9 mouse cellular contexts compared by ENCODE assay signal in the genomic region with DNA sequence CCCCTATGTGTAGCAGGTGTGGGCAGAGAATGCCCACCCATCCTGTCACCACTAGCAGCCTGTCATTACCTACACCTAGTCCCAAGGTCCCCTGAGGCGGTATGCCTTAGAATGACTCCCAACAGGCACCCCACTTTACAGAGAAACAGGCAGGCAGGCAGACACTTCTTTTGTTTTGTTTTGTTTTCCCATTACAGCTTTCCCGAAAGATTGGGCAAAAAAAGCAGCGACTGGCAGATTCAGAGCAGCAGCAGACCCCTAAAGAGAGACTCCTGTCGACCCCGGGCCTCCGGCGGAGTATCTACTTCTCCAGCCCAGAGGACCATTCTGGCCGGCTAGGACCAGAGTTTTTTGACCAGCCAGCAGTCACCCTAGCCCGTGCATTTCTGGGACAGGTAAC. TPM values are rescaled to one million over a fixed set of nuclear protein-coding genes. Genes with fewer than 3 reads are reported as not detected.
DNase-seq lines count a peak whose midpoint lies in the region; ATAC-seq and TF ChIP-seq lines count a peak whose summit lies in the region.
"Had no signal": no experiment of that assay in that cellular context is flagged by ENCODE, and none has a peak within 500 bp of the region (broad histone marks: within the 10 kb centered on the region; RNA-seq: fewer than 3 reads in every experiment).

No protein-coding gene starts in this region.

- H3K36me3 ChIP-seq in forebrain, embryonic 12.5 days (replicated peaks): peaks cover 33% of the 10 kb centered on the region
- peaks cover 13% of the 10 kb centered on the region for H3K36me3 ChIP-seq in forebrain, embryonic 15.5 days
- peaks cover 16% of the 10 kb centered on the region for H3K36me3 ChIP-seq in lung, embryonic 16.5 days (ENCODE audit: control insufficient read depth, insufficient read depth, low read length)
- H3K36me3 ChIP-seq in limb, embryonic 14.5 days (ENCODE audit: control insufficient read depth, insufficient read depth, low read length): peaks cover 35% of the 10 kb centered on the region
- H3K36me3 ChIP-seq in stomach, embryonic 15.5 days: peaks cover 12% of the 10 kb centered on the region

- intact Hi-C loops in left cerebral cortex, postnatal 4 days (cut with DNase I): no loop called here

- DNase-seq in lung, adult 2 months: no peak
- DNase-seq in limb, embryonic 14.5 days (ENCODE audit: low spot score): no peak
- DNase-seq in ovary, postnatal 14 days (ENCODE audit: low spot score): no peak
- no peak for DNase-seq in left cerebral cortex, postnatal 4 days

- H3K4me3 ChIP-seq in forebrain, embryonic 12.5 days (replicated peaks): no peak overlapping the region
- no peak overlapping the region for H3K4me3 ChIP-seq in forebrain, embryonic 15.5 days
- H3K4me3 ChIP-seq in lung, embryonic 16.5 days (ENCODE audit: low read length): no peak overlapping the region
- H3K4me3 ChIP-seq in lung, adult 2 months (replicated peaks; ENCODE audit: extremely low read depth, low read depth, low read length): no peak overlapping the region
- H3K4me3 ChIP-seq in limb, embryonic 14.5 days (replicated peaks; ENCODE audit: low read length): no peak overlapping the region
- peak overlapping the region; percentile 73; the same call in 1 of the 2 replicates for H3K4me3 ChIP-seq in stomach, embryonic 15.5 days (replicated peaks)

- TF ChIP-seq POLR2A in lung, adult 2 months (IDR thresholded peaks at IDR 0.05; ENCODE audit: borderline replicate concordance, extremely low read depth, low read depth, low read length): no peak
- no peak for TF ChIP-seq POLR2A in limb, embryonic 14.5 days (IDR thresholded peaks at IDR 0.05; ENCODE audit: borderline replicate concordance, extremely low read depth, insufficient read depth, insufficient read length)

- peaks cover 28% of the 10 kb centered on the region for H3K27me3 ChIP-seq in forebrain, embryonic 12.5 days
- H3K27me3 ChIP-seq in forebrain, embryonic 15.5 days: peaks cover 13% of the 10 kb centered on the region
- no peaks in the 10 kb centered on the region for H3K27me3 ChIP-seq in lung, embryonic 16.5 days (ENCODE audit: control insufficient read depth, insufficient read depth, low read depth, low read length)
- H3K27me3 ChIP-seq in limb, embryonic 14.5 days (ENCODE audit: control insufficient read depth, insufficient read depth, low read length): no peaks in the 10 kb centered on the region
- no peaks in the 10 kb centered on the region for H3K27me3 ChIP-seq in stomach, embryonic 15.5 days (replicated peaks)

- H3K9me3 ChIP-seq in forebrain, embryonic 12.5 days: no peaks in the 10 kb centered on the region
- H3K9me3 ChIP-seq in forebrain, embryonic 15.5 days: no peaks in the 10 kb centered on the region
- no peaks in the 10 kb centered on the region for H3K9me3 ChIP-seq in lung, embryonic 16.5 days (ENCODE audit: control insufficient read depth, low read length)
- no peaks in the 10 kb centered on the region for H3K9me3 ChIP-seq in limb, embryonic 14.5 days (ENCODE audit: control insufficient read depth, low read length)
- H3K9me3 ChIP-seq in stomach, embryonic 15.5 days: no peaks in the 10 kb centered on the region

- 0 out of 2 replicates have a peak overlapping the region, but pooled peaks have one; percentile 74 for H3K9ac ChIP-seq in forebrain, embryonic 12.5 days
- H3K9ac ChIP-seq in forebrain, embryonic 15.5 days (replicated peaks): no peak overlapping the region
- H3K9ac ChIP-seq in lung, embryonic 16.5 days (ENCODE audit: low read length): peak overlapping the region; percentile 93; the same call in 1 of the 2 replicates
- peak overlapping the region; percentile 81; the same call in 1 of the 2 replicates for H3K9ac ChIP-seq in limb, embryonic 14.5 days (ENCODE audit: low read depth, low read length, severe bottlenecking)
- H3K9ac ChIP-seq in stomach, embryonic 15.5 days: no peak overlapping the region

- WGBS in forebrain, embryonic 12.5 days: 91% methylated on average over 9 of the region's 9 CpGs
- WGBS in forebrain, embryonic 15.5 days: 85% methylated on average over 9 of the region's 9 CpGs
- WGBS in lung, embryonic 16.5 days: 88% methylated on average over 9 of the region's 9 CpGs
- WGBS in lung, adult 2 months: 94% methylated on average over 9 of the region's 9 CpGs
- WGBS in limb, embryonic 14.5 days: 91% methylated on average over 9 of the region's 9 CpGs
- WGBS in stomach, embryonic 15.5 days: 86% methylated on average over 9 of the region's 9 CpGs

- ATAC-seq in forebrain, embryonic 12.5 days (ENCODE audit: low FRiP score): no peak
- no peak for ATAC-seq in forebrain, embryonic 15.5 days (replicated peaks)
- no peak for ATAC-seq in lung, embryonic 16.5 days (ENCODE audit: low read depth)
- no peak for ATAC-seq in limb, embryonic 14.5 days (ENCODE audit: low FRiP score, low read depth)
- ATAC-seq in stomach, embryonic 15.5 days (ENCODE audit: insufficient read depth, low FRiP score, low read depth): no peak

- peaks cover 17% of the 10 kb centered on the region for H3K4me1 ChIP-seq in forebrain, embryonic 12.5 days
- peaks cover 40% of the 10 kb centered on the region for H3K4me1 ChIP-seq in forebrain, embryonic 15.5 days
- H3K4me1 ChIP-seq in lung, embryonic 16.5 days (replicated peaks; ENCODE audit: control insufficient read depth, insufficient read depth, low read length): peaks cover 41% of the 10 kb centered on the region
- H3K4me1 ChIP-seq in lung, adult 2 months (ENCODE audit: control insufficient read depth, insufficient read depth, low read length): peaks cover 31% of the 10 kb centered on the region
- peaks cover 37% of the 10 kb centered on the region for H3K4me1 ChIP-seq in limb, embryonic 14.5 days (ENCODE audit: control insufficient read depth, insufficient read depth, low read length)
- H3K4me1 ChIP-seq in stomach, embryonic 15.5 days: peaks cover 43% of the 10 kb centered on the region

- no peak for TF ChIP-seq CTCF in lung, adult 2 months (IDR thresholded peaks at IDR 0.05; ENCODE audit: insufficient read depth, low read length)

- no peak overlapping the region for H3K4me2 ChIP-seq in forebrain, embryonic 12.5 days
- no peak overlapping the region for H3K4me2 ChIP-seq in forebrain, embryonic 15.5 days (replicated peaks)
- H3K4me2 ChIP-seq in lung, embryonic 16.5 days (ENCODE audit: low read depth, low read length): peak overlapping the region; percentile 81; the same call in 1 of the 2 replicates
- peak overlapping the region; percentile 87; the same call in 1 of the 2 replicates for H3K4me2 ChIP-seq in limb, embryonic 14.5 days (replicated peaks; ENCODE audit: low read depth, low read length, severe bottlenecking)
- peak overlapping the region; percentile 84; the same call in 1 of the 2 replicates for H3K4me2 ChIP-seq in stomach, embryonic 15.5 days

- H3K27ac ChIP-seq in forebrain, embryonic 12.5 days: no peak overlapping the region
- no peak overlapping the region for H3K27ac ChIP-seq in forebrain, embryonic 15.5 days (replicated peaks)
- H3K27ac ChIP-seq in lung, embryonic 16.5 days (ENCODE audit: low read length): no peak overlapping the region
- no peak overlapping the region for H3K27ac ChIP-seq in limb, embryonic 14.5 days (replicated peaks; ENCODE audit: low read depth, low read length)
- H3K27ac ChIP-seq in stomach, embryonic 15.5 days: no peak overlapping the region

RNA-seq across cellular contexts. Expression of gene Mpg, which starts 1.2 kb away (rescaled TPM):
- polyA plus RNA-seq in forebrain, embryonic 12.5 days (2016; fragmentation: Nextera tagmentation; extraction: Ambion mirVana): 25.0 and 29.3 TPM in 2 replicates
- 33.5 and 33.8 TPM in 2 replicates for polyA plus RNA-seq in forebrain, embryonic 15.5 days (2015; fragmentation: Nextera tagmentation; extraction: Ambion mirVana)
- polyA plus RNA-seq in lung, embryonic 16.5 days (2015; fragmentation: Nextera tagmentation; extraction: Ambion mirVana): 35.9 and 37.9 TPM in 2 replicates
- 9.8 and 12.4 TPM in 2 replicates for polyA plus RNA-seq in lung, adult 2 months (2012; rRNA removed)
- 27.1 and 27.9 TPM in 2 replicates for polyA plus RNA-seq in limb, embryonic 14.5 days (2012; rRNA removed)
- 40.1 and 43.9 TPM in 2 replicates for polyA plus RNA-seq in limb, embryonic 14.5 days (2014; fragmentation: Nextera tagmentation; extraction: Ambion mirVana)
- 32.7 and 35.8 TPM in 2 replicates for polyA plus RNA-seq in stomach, embryonic 15.5 days (2015; fragmentation: Nextera tagmentation; extraction: Ambion mirVana)
- 10 to 100 TPM; 21.5 to 22.5 TPM for total RNA-seq in left cerebral cortex, postnatal 4 days (2021)

RNA-seq across cellular contexts. Expression of gene Rhbdf1, which starts 5.5 kb away (rescaled TPM):
- 18.3 and 19.1 TPM in 2 replicates for polyA plus RNA-seq in forebrain, embryonic 12.5 days (2016; fragmentation: Nextera tagmentation; extraction: Ambion mirVana)
- 16.7 and 18.1 TPM in 2 replicates for polyA plus RNA-seq in forebrain, embryonic 15.5 days (2015; fragmentation: Nextera tagmentation; extraction: Ambion mirVana)
- polyA plus RNA-seq in lung, embryonic 16.5 days (2015; fragmentation: Nextera tagmentation; extraction: Ambion mirVana): 70.9 and 71.2 TPM in 2 replicates
- 183 and 195 TPM in 2 replicates for polyA plus RNA-seq in lung, adult 2 months (2012; rRNA removed)
- 136 and 234 TPM in 2 replicates for polyA plus RNA-seq in limb, embryonic 14.5 days (2012; rRNA removed)
- 61.5 and 68.3 TPM in 2 replicates for polyA plus RNA-seq in limb, embryonic 14.5 days (2014; fragmentation: Nextera tagmentation; extraction: Ambion mirVana)
- 57.6 and 63.1 TPM in 2 replicates for polyA plus RNA-seq in stomach, embryonic 15.5 days (2015; fragmentation: Nextera tagmentation; extraction: Ambion mirVana)
- total RNA-seq in left cerebral cortex, postnatal 4 days (2021): 10 to 100 TPM; 17.9 to 19.8 TPM

RNA-seq across cellular contexts. Expression of gene Snrnp25, which starts 22.3 kb away (rescaled TPM):
- polyA plus RNA-seq in forebrain, embryonic 12.5 days (2016; fragmentation: Nextera tagmentation; extraction: Ambion mirVana): 61.4 and 62.7 TPM in 2 replicates
- 51.8 and 54.2 TPM in 2 replicates for polyA plus RNA-seq in forebrain, embryonic 15.5 days (2015; fragmentation: Nextera tagmentation; extraction: Ambion mirVana)
- polyA plus RNA-seq in lung, embryonic 16.5 days (2015; fragmentation: Nextera tagmentation; extraction: Ambion mirVana): 49.2 and 52.1 TPM in 2 replicates
- 12.5 and 16.5 TPM in 2 replicates for polyA plus RNA-seq in lung, adult 2 months (2012; rRNA removed)
- 31.9 and 46.7 TPM in 2 replicates for polyA plus RNA-seq in limb, embryonic 14.5 days (2012; rRNA removed)
- 52.1 and 54.5 TPM in 2 replicates for polyA plus RNA-seq in limb, embryonic 14.5 days (2014; fragmentation: Nextera tagmentation; extraction: Ambion mirVana)
- polyA plus RNA-seq in stomach, embryonic 15.5 days (2015; fragmentation: Nextera tagmentation; extraction: Ambion mirVana): 52.6 and 57.5 TPM in 2 replicates
- total RNA-seq in left cerebral cortex, postnatal 4 days (2021): 10 to 100 TPM; 20.3 to 21.6 TPM

RNA-seq across cellular contexts. Expression of gene Il9r, which starts 27.5 kb away (rescaled TPM):
- not detected in 2 replicates for polyA plus RNA-seq in forebrain, embryonic 12.5 days (2016; fragmentation: Nextera tagmentation; extraction: Ambion mirVana)
- polyA plus RNA-seq in forebrain, embryonic 15.5 days (2015; fragmentation: Nextera tagmentation; extraction: Ambion mirVana): not detected in 2 replicates
- 0.06 and 0.23 TPM in 2 replicates for polyA plus RNA-seq in lung, embryonic 16.5 days (2015; fragmentation: Nextera tagmentation; extraction: Ambion mirVana)
- polyA plus RNA-seq in lung, adult 2 months (2012; rRNA removed): 1.4 and 2.3 TPM in 2 replicates
- 0.54 and 0.73 TPM in 2 replicates for polyA plus RNA-seq in limb, embryonic 14.5 days (2012; rRNA removed)
- polyA plus RNA-seq in limb, embryonic 14.5 days (2014; fragmentation: Nextera tagmentation; extraction: Ambion mirVana): 0.21 and 0.32 TPM in 2 replicates
- 0.06 and 0.09 TPM in 2 replicates for polyA plus RNA-seq in stomach, embryonic 15.5 days (2015; fragmentation: Nextera tagmentation; extraction: Ambion mirVana)
- total RNA-seq in left cerebral cortex, postnatal 4 days (2021): not detected
- total RNA-seq: left cerebral cortex, adult 8-10 months had no signal

RNA-seq across cellular contexts. Expression of gene Nprl3, which starts 40.0 kb away (rescaled TPM):
- polyA plus RNA-seq in forebrain, embryonic 12.5 days (2016; fragmentation: Nextera tagmentation; extraction: Ambion mirVana): 50.2 and 50.9 TPM in 2 replicates
- polyA plus RNA-seq in forebrain, embryonic 15.5 days (2015; fragmentation: Nextera tagmentation; extraction: Ambion mirVana): 50.9 and 51.4 TPM in 2 replicates
- polyA plus RNA-seq in lung, embryonic 16.5 days (2015; fragmentation: Nextera tagmentation; extraction: Ambion mirVana): 45.2 and 46.2 TPM in 2 replicates
- polyA plus RNA-seq in lung, adult 2 months (2012; rRNA removed): 77.9 and 85.7 TPM in 2 replicates
- polyA plus RNA-seq in limb, embryonic 14.5 days (2012; rRNA removed): 88.8 and 114 TPM in 2 replicates
- polyA plus RNA-seq in limb, embryonic 14.5 days (2014; fragmentation: Nextera tagmentation; extraction: Ambion mirVana): 29.4 and 30.9 TPM in 2 replicates
- polyA plus RNA-seq in stomach, embryonic 15.5 days (2015; fragmentation: Nextera tagmentation; extraction: Ambion mirVana): 35.6 and 39.0 TPM in 2 replicates
- total RNA-seq in left cerebral cortex, postnatal 4 days (2021): 10 to 100 TPM; 51.0 to 57.6 TPM

Comparison
In these comparisons a context has a peak if more than half of its experiments do, and no peak if none do; other contexts are left out.
1. H3K9ac ChIP-seq: peak in forebrain, embryonic 12.5 days (single experiment), lung, embryonic 16.5 days (single experiment) and limb, embryonic 14.5 days (single experiment); none in forebrain, embryonic 15.5 days (single experiment) and stomach, embryonic 15.5 days (single experiment).
2. H3K4me2 ChIP-seq: peak in lung, embryonic 16.5 days (single experiment), limb, embryonic 14.5 days (single experiment) and stomach, embryonic 15.5 days (single experiment); none in forebrain, embryonic 12.5 days (single experiment) and forebrain, embryonic 15.5 days (single experiment).